Mouse (Mus musculus) layer of hippocampus, adult 2 months (tissue): ENCODE measurements at regions not wholly inside any gene's neighbourhood (a gene's known extent, or its start where the extent isn't known, plus 50 kb on each side); places are given as distances from the start of the nearest gene placed in this dataset.

Experiments used
- DNase-seq, 2 experiments: peaks; one replicate each; pipeline ENCODE4 v3.0.0; 2022; ENCODE audit warnings: low spot score in 2 of 2
- H3K27ac ChIP-seq: fragments of 200-600 bp; 2 replicates; pipeline ENCODE4 v1.8.1; 2022
- H3K4me3 ChIP-seq: fragments of 200-600 bp; 2 replicates; pipeline ENCODE4 v1.8.1; 2022; ENCODE audit warnings: mild to moderate bottlenecking
- CTCF ChIP-seq: fragments of 200-600 bp; conservative IDR thresholded peaks from 2 replicates; pipeline ENCODE4 v1.8.1; 2022; ENCODE audit warnings: antibody characterized with exemption, mild to moderate bottlenecking, moderate library complexity

GRCm38 (mm10) chr4:56209499-56209898, 530.4 kb upstream of the Gm26657 start:
- DNase-seq, result no peak
- Histone ChIP-seq H3K27ac (no peak overlapping the region), H3K4me3 (no peak overlapping the region)
- no peak for TF ChIP-seq CTCF

GRCm38 (mm10) chr4:56207726-56208125, 532.1 kb upstream of the Gm26657 start:
- no peak overlapping the region for H3K27ac ChIP-seq
- no peak overlapping the region for H3K4me3 ChIP-seq
- TF ChIP-seq CTCF, result no peak
- no peak for DNase-seq

- no peak overlapping the region for H3K4me3 ChIP-seq
- no peak for DNase-seq
- H3K27ac ChIP-seq, result no peak overlapping the region
- TF ChIP-seq CTCF, result no peak
Observed at GRCm38 (mm10) chr4:56205069-56205468, 534.8 kb upstream of the Gm26657 start.

GRCm38 (mm10) chr4:56193365-56193764, 546.5 kb upstream of the Gm26657 start:
- no peak for TF ChIP-seq CTCF
- DNase-seq, result no peak
- H3K27ac ChIP-seq, result no peak overlapping the region
- H3K4me3 ChIP-seq, result no peak overlapping the region

GRCm38 (mm10) chr4:56192516-56192915, 547.4 kb upstream of the Gm26657 start:
- Histone ChIP-seq H3K27ac (no peak overlapping the region), H3K4me3 (no peak overlapping the region)
- TF ChIP-seq CTCF, result no peak
- DNase-seq, result peak; percentile 14 to 19

- DNase-seq, result no peak
- H3K4me3 ChIP-seq, result no peak overlapping the region
- no peak overlapping the region for H3K27ac ChIP-seq
- TF ChIP-seq CTCF, result no peak
Observed at GRCm38 (mm10) chr4:56179566-56179965, 560.3 kb upstream of the Gm26657 start.

- Histone ChIP-seq H3K4me3 (no peak overlapping the region), H3K27ac (no peak overlapping the region)
- no peak for TF ChIP-seq CTCF
- DNase-seq, result no peak
Observed at GRCm38 (mm10) chr4:56178844-56179481, 560.9 kb upstream of the Gm26657 start.

GRCm38 (mm10) chr4:56161257-56161594, 578.6 kb upstream of the Gm26657 start:
- no peak for TF ChIP-seq CTCF
- Histone ChIP-seq H3K27ac (no peak overlapping the region), H3K4me3 (no peak overlapping the region)
- DNase-seq, result no peak

GRCm38 (mm10) chr4:56160551-56161256, 579.2 kb upstream of the Gm26657 start:
- no peak for DNase-seq
- H3K27ac ChIP-seq, result no peak overlapping the region
- no peak overlapping the region for H3K4me3 ChIP-seq
- TF ChIP-seq CTCF, result no peak

- TF ChIP-seq CTCF, result no peak
- Histone ChIP-seq H3K27ac (no peak overlapping the region), H3K4me3 (no peak overlapping the region)
- no peak for DNase-seq
Observed at GRCm38 (mm10) chr4:56157521-56158065, 582.3 kb upstream of the Gm26657 start.

GRCm38 (mm10) chr4:56150716-56151115, 589.2 kb upstream of the Gm26657 start:
- Histone ChIP-seq H3K4me3 (no peak overlapping the region), H3K27ac (no peak overlapping the region)
- no peak for DNase-seq
- TF ChIP-seq CTCF, result no peak

- no peak for TF ChIP-seq CTCF
- H3K27ac ChIP-seq, result no peak overlapping the region
- no peak for DNase-seq
- H3K4me3 ChIP-seq, result no peak overlapping the region
Observed at GRCm38 (mm10) chr4:56143827-56144226, 596.0 kb upstream of the Gm26657 start.

- no peak for TF ChIP-seq CTCF
- DNase-seq, result no peak
Observed at GRCm38 (mm10) chr4:56136837-56137236, 603.0 kb upstream of the Gm26657 start.

GRCm38 (mm10) chr4:56134350-56134749, 602.1 kb upstream of the Klf4 start:
- no peak overlapping the region for H3K27ac ChIP-seq
- TF ChIP-seq CTCF, result no peak
- DNase-seq, result no peak
- no peak overlapping the region for H3K4me3 ChIP-seq

More at GRCm38 (mm10) chr4:56136837-56137236, 603.0 kb upstream of the Gm26657 start:
- H3K27ac ChIP-seq, result no peak overlapping the region
- no peak overlapping the region for H3K4me3 ChIP-seq
